In genomic region chr5:117837731-117838130, GRCm38 (mm10) we compare ENCODE assay signal across 30 mouse cellular contexts. TPM values are rescaled to one million over a fixed set of nuclear protein-coding genes. Genes with fewer than 3 reads are reported as not detected.
DNase-seq lines count a peak whose midpoint lies in the region; ATAC-seq and TF ChIP-seq lines count a peak whose summit lies in the region.
"Had no signal": no experiment of that assay in that cellular context is flagged by ENCODE, and none has a peak within 500 bp of the region (broad histone marks: within the 10 kb centered on the region; RNA-seq: fewer than 3 reads in every experiment).

No protein-coding gene starts in this region.

- 0 out of 2 replicates have a peak, but pooled peaks cover 4% of the 10 kb centered on the region for H3K9me3 ChIP-seq in midbrain, embryonic 10.5 days (replicated peaks)
- H3K9me3 ChIP-seq in midbrain, postnatal 0 days (ENCODE audit: low read length) = peaks cover 7% of the 10 kb centered on the region; the same call in 1 of the 2 replicates
- H3K9me3 ChIP-seq: liver, embryonic 13.5 days had no signal

- peak; percentile 31 for DNase-seq in embryo, embryonic 10.5 days (ENCODE audit: low spot score)
- no peak for DNase-seq in embryo, embryonic 11 days
- DNase-seq in midbrain, embryonic 10.5 days (ENCODE audit: low spot score) = peak; percentile 36
- no peak for DNase-seq in midbrain, postnatal 0 days (ENCODE audit: low spot score)
- peak; percentile 33 for DNase-seq in brain, embryonic 14.5 days (ENCODE audit: low read depth)
- DNase-seq in adrenal gland, postnatal 4 days (ENCODE audit: low spot score in 2 of 2) = no peak
- DNase-seq in left cerebral cortex, adult 8-10 months (ENCODE audit: low spot score in 2 of 2) = no peak
- DNase-seq: adrenal gland, postnatal 25 days; cerebellum, adult 2 months; cerebellum, postnatal 36 days; gastrocnemius, postnatal 36 days; heart, adult 18-20 months; heart, postnatal 4 days; kidney, adult 11 months; kidney, postnatal 14 days; liver, embryonic 13.5 days; lung, adult 18-20 months; lung, postnatal 4 days; right cerebral cortex, adult 18-20 months; spleen, adult 18-20 months; thymus, adult 18-20 months; thymus, postnatal 25 days had no signal

- TF ChIP-seq CTCF in midbrain, postnatal 0 days (IDR thresholded peaks at IDR 0.05) = no peak
- no peak for TF ChIP-seq CTCF in brain, embryonic 14.5 days (IDR thresholded peaks at IDR 0.05; ENCODE audit: borderline replicate concordance, extremely low read depth, insufficient read depth, insufficient read length)

- peaks cover 43% of the 10 kb centered on the region for H3K4me1 ChIP-seq in midbrain, embryonic 10.5 days
- peaks cover 16% of the 10 kb centered on the region; the same call in 1 of the 2 replicates for H3K4me1 ChIP-seq in midbrain, postnatal 0 days (ENCODE audit: insufficient read depth, low read length)
- H3K4me1 ChIP-seq: liver, embryonic 13.5 days; megakaryocyte, embryonic 14.5 days had no signal

- H3K27me3 ChIP-seq in midbrain, embryonic 10.5 days (ENCODE audit: low read depth, poor library complexity, severe bottlenecking) = peaks cover 56% of the 10 kb centered on the region
- peaks cover 11% of the 10 kb centered on the region; the same call in 1 of the 2 replicates for H3K27me3 ChIP-seq in midbrain, postnatal 0 days (ENCODE audit: insufficient read depth, low read length)

- no peak overlapping the region for H3K27ac ChIP-seq in midbrain, embryonic 10.5 days (replicated peaks)
- H3K27ac ChIP-seq in midbrain, postnatal 0 days (ENCODE audit: low read depth, low read length) = no peak overlapping the region
- H3K27ac ChIP-seq: forebrain, embryonic 15.5 days; hindbrain, embryonic 14.5 days; limb, embryonic 13.5 days; liver, embryonic 13.5 days had no signal

- ATAC-seq in midbrain, postnatal 0 days (ENCODE audit: low FRiP score) = no peak
- ATAC-seq: forebrain, embryonic 15.5 days; inflammation-experienced regulatory T-cells, adult 6 months; lung, postnatal 0 days; Patski had no signal

- no peak overlapping the region for H3K4me2 ChIP-seq in midbrain, postnatal 0 days (ENCODE audit: low read depth, low read length, poor library complexity, severe bottlenecking)
- H3K4me2 ChIP-seq: forebrain, embryonic 15.5 days; heart, embryonic 11.5 days; hindbrain, embryonic 14.5 days; limb, embryonic 13.5 days; liver, embryonic 13.5 days had no signal

- 18% methylated on average over 9 of the region's 9 CpGs for WGBS in midbrain, embryonic 10.5 days
- WGBS in midbrain, postnatal 0 days = 11% methylated on average over 9 of the region's 9 CpGs

- H3K36me3 ChIP-seq in midbrain, embryonic 10.5 days = no peaks in the 10 kb centered on the region
- no peaks in the 10 kb centered on the region for H3K36me3 ChIP-seq in midbrain, postnatal 0 days (ENCODE audit: insufficient read depth, low read length)
- H3K36me3 ChIP-seq: forebrain, embryonic 15.5 days; limb, embryonic 13.5 days; liver, embryonic 13.5 days had no signal

- TF ChIP-seq POLR2A in brain, embryonic 14.5 days (IDR thresholded peaks at IDR 0.05; ENCODE audit: borderline replicate concordance, extremely low read depth, insufficient read depth, insufficient read length, poor library complexity, severe bottlenecking) = no peak

- no peak overlapping the region for H3K4me3 ChIP-seq in midbrain, embryonic 10.5 days
- H3K4me3 ChIP-seq in midbrain, postnatal 0 days (ENCODE audit: low read depth, low read length) = no peak overlapping the region
- H3K4me3 ChIP-seq: forebrain, embryonic 15.5 days; limb, embryonic 13.5 days; liver, embryonic 13.5 days; megakaryocyte, embryonic 14.5 days had no signal

- H3K9ac ChIP-seq in midbrain, postnatal 0 days (replicated peaks; ENCODE audit: low read length, poor library complexity, severe bottlenecking) = no peak overlapping the region
- H3K9ac ChIP-seq: forebrain, embryonic 15.5 days; hindbrain, embryonic 14.5 days; limb, embryonic 13.5 days; liver, embryonic 13.5 days had no signal

RNA-seq across cellular contexts. Expression of gene Nos1, which starts 56.9 kb away (rescaled TPM):
- 0.25 and 0.36 TPM in 2 replicates for polyA plus RNA-seq in midbrain, embryonic 10.5 days (2016; fragmentation: Nextera tagmentation; extraction: Ambion mirVana)
- 17.8 and 25.7 TPM in 2 replicates for total RNA-seq in midbrain, postnatal 0 days (2014; rRNA removed)
- polyA plus RNA-seq in midbrain, postnatal 0 days (2015; fragmentation: Nextera tagmentation; extraction: Ambion mirVana) = 3.4 and 3.5 TPM in 2 replicates
- polyA plus RNA-seq in brain, embryonic 14.5 days (2012; rRNA removed) = 3.9 and 5.1 TPM in 2 replicates
- total RNA-seq in adrenal gland, postnatal 4 days (2021) = 1 to 10 TPM; 1.1 to 1.3 TPM
- total RNA-seq in left cerebral cortex, adult 8-10 months (2022) = 10 to 100 TPM; 33.3 to 38.5 (median 34.3) TPM
- polyA plus RNA-seq: heart, embryonic 11.5 days; liver, embryonic 13.5 days had no signal

Comparison
In these comparisons a context has a peak if more than half of its experiments do, and no peak if none do; other contexts are left out.
1. DNase-seq: peak in embryo, embryonic 10.5 days (single experiment), midbrain, embryonic 10.5 days (single experiment) and brain, embryonic 14.5 days (single experiment); none in embryo, embryonic 11 days (single experiment), midbrain, postnatal 0 days (single experiment), adrenal gland, postnatal 4 days (0 of 2) and left cerebral cortex, adult 8-10 months (0 of 2).